Mouse (Mus musculus): ENCODE results near the gene Palm2. TPM values are rescaled to one million over a fixed set of nuclear protein-coding genes. Genes with fewer than 3 reads are reported as not detected.

Palm2 gene
- polyA plus RNA-seq, 1 experiment from 2014 or later = 3.9 TPM

DNA sequence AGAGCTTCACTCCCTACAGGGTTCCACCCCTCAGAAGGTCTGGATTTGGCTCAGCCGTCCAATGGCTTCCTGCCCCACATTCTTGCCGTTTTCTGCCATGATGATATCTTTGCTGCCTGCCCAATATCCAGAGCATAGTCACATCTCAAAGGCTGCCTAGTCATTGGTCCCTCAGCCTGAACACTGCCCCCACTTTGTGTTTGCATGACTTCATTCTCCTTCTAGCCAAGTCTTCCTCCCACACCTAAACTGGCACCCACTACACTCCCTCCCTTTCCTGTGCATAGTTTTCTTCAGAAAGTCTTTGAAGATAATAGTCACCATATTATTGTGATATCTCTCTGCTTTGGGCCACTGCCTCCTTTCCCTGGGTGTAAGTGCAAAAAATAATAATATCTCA lies 123.1 kb downstream of the Palm2 start:
- 86% methylated on average over 2 of the region's 2 CpGs for WGBS

DNA sequence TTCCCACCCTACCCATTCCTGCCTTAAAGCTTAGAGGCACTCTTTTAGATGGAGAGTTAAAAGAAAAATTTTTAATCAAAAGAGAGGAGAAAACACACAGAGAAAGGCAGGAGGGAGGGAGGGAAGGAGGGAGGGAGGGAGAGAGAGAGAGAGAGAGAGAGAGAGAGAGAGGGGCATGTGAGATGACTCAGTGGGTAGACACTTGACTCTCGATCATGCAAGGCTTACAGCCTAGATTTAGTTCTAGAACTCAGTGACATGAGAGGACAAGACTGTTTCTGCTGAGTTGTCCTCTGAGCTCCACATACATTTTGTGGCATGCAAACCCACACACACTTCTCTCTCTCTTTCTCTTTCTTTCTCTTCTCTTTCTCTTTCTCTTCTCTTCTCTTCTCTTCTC lies 125.4 kb downstream of the Palm2 start:
- no peaks in the 10 kb centered on the region for H3K27me3 ChIP-seq (replicated peaks)
- no peak overlapping the region for H3K9ac ChIP-seq
- no peaks in the 10 kb centered on the region for H3K9me3 ChIP-seq
- no peaks in the 10 kb centered on the region for H3K36me3 ChIP-seq
- H3K4me2 ChIP-seq (replicated peaks) = no peak overlapping the region
- ATAC-seq = no peak
- H3K4me1 ChIP-seq (replicated peaks) = no peaks in the 10 kb centered on the region
- H3K27ac ChIP-seq = no peak overlapping the region
- no peak overlapping the region for H3K4me3 ChIP-seq (replicated peaks)
- 70% methylated on average over 1 of the region's 1 CpGs for WGBS

More for the DNA sequence above, 123.1 kb downstream of the Palm2 start:
- Histone ChIP-seq H3K9ac (no peak overlapping the region), H3K4me2 (replicated peaks) (no peak overlapping the region), H3K4me3 (replicated peaks) (no peak overlapping the region), H3K9me3 (no peaks in the 10 kb centered on the region), H3K27ac (no peak overlapping the region), H3K36me3 (no peaks in the 10 kb centered on the region), H3K4me1 (replicated peaks) (no peaks in the 10 kb centered on the region), H3K27me3 (replicated peaks) (no peaks in the 10 kb centered on the region)
- ATAC-seq = no peak

GRCm38 (mm10) chr4:57560010-57560409 lies 126.0 kb downstream of the Palm2 start:
- H3K9me3 ChIP-seq = no peaks in the 10 kb centered on the region
- no peaks in the 10 kb centered on the region for H3K4me1 ChIP-seq (replicated peaks)
- H3K36me3 ChIP-seq = no peaks in the 10 kb centered on the region
- 33% methylated on average over 3 of the region's 3 CpGs for WGBS
- no peaks in the 10 kb centered on the region for H3K27me3 ChIP-seq (replicated peaks)
- H3K4me2 ChIP-seq (replicated peaks) = no peak overlapping the region
- peak overlapping the region; percentile 73; the same call in 1 of the 2 replicates for H3K27ac ChIP-seq
- no peak overlapping the region for H3K9ac ChIP-seq
- peak; percentile 70; the same call in 1 of the 2 replicates for ATAC-seq
- no peak overlapping the region for H3K4me3 ChIP-seq (replicated peaks)

GRCm38 (mm10) chr4:57561055-57561454 lies 127.0 kb downstream of the Palm2 start:
- Histone ChIP-seq H3K4me3 (replicated peaks) (no peak overlapping the region), H3K4me2 (replicated peaks) (no peak overlapping the region), H3K4me1 (replicated peaks) (no peaks in the 10 kb centered on the region), H3K36me3 (no peaks in the 10 kb centered on the region), H3K9ac (no peak overlapping the region), H3K9me3 (no peaks in the 10 kb centered on the region), H3K27ac (peak overlapping the region; percentile 73), H3K27me3 (replicated peaks) (no peaks in the 10 kb centered on the region)
- WGBS = 57% methylated on average over 6 of the region's 6 CpGs
- peak; percentile 34; the same call in 1 of the 2 replicates for ATAC-seq

GRCm38 (mm10) chr4:57565283-57565682 lies 131.2 kb downstream of the Palm2 start:
- WGBS = 89% methylated on average over 1 of the region's 1 CpGs
- no peak overlapping the region for H3K4me2 ChIP-seq (replicated peaks)
- no peaks in the 10 kb centered on the region for H3K9me3 ChIP-seq
- H3K4me3 ChIP-seq (replicated peaks) = no peak overlapping the region
- H3K27me3 ChIP-seq (replicated peaks) = peaks cover 7% of the 10 kb centered on the region; the same call in 1 of the 2 replicates
- H3K9ac ChIP-seq = no peak overlapping the region
- no peak for ATAC-seq
- H3K4me1 ChIP-seq (replicated peaks) = peaks cover 12% of the 10 kb centered on the region; the same call in 1 of the 2 replicates
- no peaks in the 10 kb centered on the region for H3K36me3 ChIP-seq
- no peak overlapping the region for H3K27ac ChIP-seq

DNA sequence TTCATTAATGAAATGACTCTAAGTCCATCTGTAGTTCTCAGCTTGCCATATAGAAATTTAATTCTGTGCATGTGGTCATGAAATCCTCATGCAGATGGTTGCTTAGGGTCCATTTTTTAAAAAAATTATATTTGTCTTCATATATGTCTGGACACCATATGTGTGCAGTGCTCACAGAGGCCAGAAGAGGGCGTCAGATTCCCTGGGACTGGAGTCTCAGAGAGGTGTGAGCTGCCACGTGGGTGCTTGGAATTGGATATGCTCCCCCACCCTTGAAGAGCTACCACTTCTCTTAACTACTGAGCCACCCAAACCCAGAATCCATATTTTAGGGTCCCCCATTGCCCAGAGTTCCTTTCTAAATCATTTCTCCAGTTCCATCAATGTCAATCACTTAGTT lies 131.8 kb downstream of the Palm2 start:
- H3K9me3 ChIP-seq = no peaks in the 10 kb centered on the region
- no peaks in the 10 kb centered on the region for H3K36me3 ChIP-seq
- ATAC-seq = no peak
- H3K4me1 ChIP-seq (replicated peaks) = peaks cover 15% of the 10 kb centered on the region; the same call in 1 of the 2 replicates
- no peak overlapping the region for H3K9ac ChIP-seq
- peaks cover 7% of the 10 kb centered on the region; the same call in 1 of the 2 replicates for H3K27me3 ChIP-seq (replicated peaks)
- WGBS = 61% methylated on average over 2 of the region's 2 CpGs
- H3K27ac ChIP-seq = no peak overlapping the region
- no peak overlapping the region for H3K4me3 ChIP-seq (replicated peaks)
- H3K4me2 ChIP-seq (replicated peaks) = no peak overlapping the region

- H3K27me3 ChIP-seq (replicated peaks) = peaks cover 7% of the 10 kb centered on the region; the same call in 1 of the 2 replicates
- peak; percentile 89 for ATAC-seq
- peaks cover 15% of the 10 kb centered on the region; the same call in 1 of the 2 replicates for H3K4me1 ChIP-seq (replicated peaks)
- under 1% methylated on average over 50 of the region's 51 CpGs for WGBS
- no peaks in the 10 kb centered on the region for H3K9me3 ChIP-seq
- peak within 1 kb of the TSS; percentile 94 for H3K4me2 ChIP-seq (replicated peaks)
- peak within 1 kb of the TSS; percentile 57 for H3K4me3 ChIP-seq (replicated peaks)
- H3K27ac ChIP-seq = peak within 1 kb of the TSS; percentile 74
- H3K36me3 ChIP-seq = no peaks in the 10 kb centered on the region
- H3K9ac ChIP-seq = peak within 1 kb of the TSS; percentile 61
These were observed 133.7 kb downstream of the Palm2 start, which contains the start of gene Pakap for GRCm38 (mm10) chr4:57567666-57568206. Pakap (plus strand) TSS chr4:57568179.

DNA sequence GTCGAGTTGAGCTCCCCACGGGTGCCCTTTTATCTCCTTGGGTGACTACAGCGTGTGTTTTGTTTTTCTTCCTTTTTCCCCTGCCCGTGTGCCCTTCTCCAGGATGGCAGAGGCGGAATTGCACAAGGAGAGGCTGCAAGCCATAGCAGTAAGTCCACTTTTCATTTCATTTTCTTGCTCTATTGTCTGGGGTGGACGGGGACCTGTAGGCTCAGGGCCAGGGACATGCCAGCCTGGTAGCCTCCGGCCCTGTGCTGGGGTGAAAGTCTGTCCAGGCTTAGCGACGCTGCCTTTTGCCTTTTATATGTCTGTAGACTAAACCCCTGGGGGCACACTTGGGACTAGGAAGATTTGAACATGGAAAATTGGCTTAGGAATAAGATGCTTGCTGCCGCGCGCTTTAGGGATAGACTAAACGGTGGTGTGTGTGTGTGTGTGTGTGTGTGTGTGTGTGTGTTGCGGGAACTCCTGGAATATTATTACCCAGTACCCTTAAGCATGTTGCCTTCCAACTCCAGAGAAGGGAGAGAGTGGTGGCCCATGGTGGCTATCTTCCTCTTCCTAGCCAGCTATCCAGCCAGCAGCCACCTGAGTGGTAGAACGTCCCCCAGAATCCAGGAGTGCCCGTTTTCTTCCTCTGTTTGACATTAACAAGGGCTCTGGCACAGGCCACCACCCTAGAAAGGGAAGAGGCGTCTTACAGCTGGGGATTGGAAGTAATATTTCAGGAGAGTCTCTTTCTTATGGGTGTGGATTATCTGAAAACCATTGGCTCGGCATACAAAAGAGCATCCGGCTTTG lies 134.4 kb downstream of the Palm2 start:
- H3K27ac ChIP-seq = peak overlapping the region; percentile 74
- H3K9me3 ChIP-seq = no peaks in the 10 kb centered on the region
- peak; percentile 51; the same call in 1 of the 2 replicates for ATAC-seq
- H3K4me1 ChIP-seq (replicated peaks) = peaks cover 15% of the 10 kb centered on the region; the same call in 1 of the 2 replicates
- H3K27me3 ChIP-seq (replicated peaks) = peaks cover 7% of the 10 kb centered on the region; the same call in 1 of the 2 replicates
- H3K4me2 ChIP-seq (replicated peaks) = peak overlapping the region; percentile 94
- WGBS = 36% methylated on average over 19 of the region's 19 CpGs
- no peaks in the 10 kb centered on the region for H3K36me3 ChIP-seq
- peak overlapping the region; percentile 57 for H3K4me3 ChIP-seq (replicated peaks)
- peak overlapping the region; percentile 61 for H3K9ac ChIP-seq

- Histone ChIP-seq H3K9me3 (no peaks in the 10 kb centered on the region), H3K4me1 (replicated peaks) (peaks cover 15% of the 10 kb centered on the region; the same call in 1 of the 2 replicates), H3K36me3 (no peaks in the 10 kb centered on the region), H3K27me3 (replicated peaks) (peaks cover 7% of the 10 kb centered on the region; the same call in 1 of the 2 replicates), H3K9ac (0 out of 2 replicates have a peak overlapping the region, but pooled peaks have one; percentile 61), H3K4me3 (replicated peaks) (peak overlapping the region; percentile 57), H3K4me2 (replicated peaks) (peak overlapping the region; percentile 94), H3K27ac (0 out of 2 replicates have a peak overlapping the region, but pooled peaks have one; percentile 74)
- no peak for ATAC-seq
- 54% methylated on average over 4 of the region's 4 CpGs for WGBS
These were observed 135.0 kb downstream of the Palm2 start for GRCm38 (mm10) chr4:57569069-57569355.

DNA sequence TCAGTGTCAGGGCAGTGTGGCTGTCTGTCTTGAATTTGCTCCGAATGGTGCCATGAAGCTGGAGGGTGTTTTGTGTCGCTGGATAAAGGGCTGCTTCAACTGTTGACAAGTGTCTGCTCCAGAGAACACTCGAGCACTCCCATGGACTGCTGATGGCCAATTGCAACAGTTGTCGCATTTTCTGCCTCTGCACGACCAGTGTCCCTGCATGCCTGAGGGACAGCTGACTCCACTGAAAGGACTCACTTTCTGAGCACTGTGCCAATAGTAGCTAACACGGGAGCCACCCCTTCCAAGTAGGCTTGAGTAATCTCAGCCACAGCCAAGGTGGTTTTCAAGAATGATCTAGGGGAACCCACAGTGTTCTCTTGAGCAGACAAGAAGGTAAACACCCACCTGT lies 135.7 kb downstream of the Palm2 start:
- 68% methylated on average over 6 of the region's 6 CpGs for WGBS
- ATAC-seq = no peak
- Histone ChIP-seq H3K27ac (no peak overlapping the region), H3K9ac (no peak overlapping the region), H3K36me3 (no peaks in the 10 kb centered on the region), H3K9me3 (no peaks in the 10 kb centered on the region), H3K4me2 (replicated peaks) (peak overlapping the region; percentile 94), H3K4me3 (replicated peaks) (peak overlapping the region; percentile 57), H3K4me1 (replicated peaks) (peaks cover 15% of the 10 kb centered on the region; the same call in 1 of the 2 replicates), H3K27me3 (replicated peaks) (peaks cover 7% of the 10 kb centered on the region; the same call in 1 of the 2 replicates)

DNA sequence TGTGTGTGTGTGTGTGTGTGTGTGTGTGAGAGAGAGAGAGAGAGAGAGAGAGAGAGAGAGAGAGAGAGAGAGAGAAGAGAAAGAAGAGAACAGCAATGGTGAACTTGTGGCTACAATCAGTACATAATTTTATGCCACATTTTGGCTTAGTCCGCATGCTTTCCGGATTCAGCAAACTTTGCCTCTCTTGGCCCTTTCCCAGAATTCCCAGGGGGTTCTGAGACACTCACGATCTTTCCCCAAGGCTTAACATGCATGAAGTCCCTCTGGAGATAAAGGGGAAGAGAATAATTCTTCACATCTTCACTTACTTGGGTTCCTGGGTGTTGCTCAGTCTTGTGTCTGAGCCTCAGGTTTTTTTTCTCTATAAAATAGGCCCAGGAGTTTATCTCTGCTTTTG lies 136.2 kb downstream of the Palm2 start:
- 73% methylated on average over 3 of the region's 3 CpGs for WGBS
- 0 out of 2 replicates have a peak overlapping the region, but pooled peaks have one; percentile 57 for H3K4me3 ChIP-seq (replicated peaks)
- H3K36me3 ChIP-seq = no peaks in the 10 kb centered on the region
- H3K27me3 ChIP-seq (replicated peaks) = peaks cover 7% of the 10 kb centered on the region; the same call in 1 of the 2 replicates
- ATAC-seq = no peak
- no peaks in the 10 kb centered on the region for H3K9me3 ChIP-seq
- peaks cover 15% of the 10 kb centered on the region; the same call in 1 of the 2 replicates for H3K4me1 ChIP-seq (replicated peaks)
- no peak overlapping the region for H3K27ac ChIP-seq
- H3K4me2 ChIP-seq (replicated peaks) = peak overlapping the region; percentile 94; the same call in 1 of the 2 replicates
- no peak overlapping the region for H3K9ac ChIP-seq

- Histone ChIP-seq H3K27ac (no peak overlapping the region), H3K9me3 (no peaks in the 10 kb centered on the region), H3K27me3 (replicated peaks) (no peaks in the 10 kb centered on the region), H3K4me1 (replicated peaks) (0 out of 2 replicates have a peak, but pooled peaks cover 3% of the 10 kb centered on the region), H3K4me2 (replicated peaks) (no peak overlapping the region), H3K36me3 (no peaks in the 10 kb centered on the region), H3K4me3 (replicated peaks) (no peak overlapping the region), H3K9ac (no peak overlapping the region)
- WGBS = 88% methylated on average over 3 of the region's 3 CpGs
- ATAC-seq = no peak
These were observed 140.1 kb downstream of the Palm2 start for GRCm38 (mm10) chr4:57574181-57574580.

All from intestine, embryonic 15.5 days (tissue).